Mouse (Mus musculus) lung, postnatal 25 days (tissue): Measurements from ENCODE around the gene Plpp3.

Source experiments
- DNase-seq: peaks from one replicate; pipeline ENCODE4 v3.0.0; 2022; ENCODE audit warnings: low spot score

Gene Plpp3

GRCm38 (mm10) chr4:105158651-105159530 is 1.7 kb downstream of the Plpp3 start:
- no peak for DNase-seq

DNA sequence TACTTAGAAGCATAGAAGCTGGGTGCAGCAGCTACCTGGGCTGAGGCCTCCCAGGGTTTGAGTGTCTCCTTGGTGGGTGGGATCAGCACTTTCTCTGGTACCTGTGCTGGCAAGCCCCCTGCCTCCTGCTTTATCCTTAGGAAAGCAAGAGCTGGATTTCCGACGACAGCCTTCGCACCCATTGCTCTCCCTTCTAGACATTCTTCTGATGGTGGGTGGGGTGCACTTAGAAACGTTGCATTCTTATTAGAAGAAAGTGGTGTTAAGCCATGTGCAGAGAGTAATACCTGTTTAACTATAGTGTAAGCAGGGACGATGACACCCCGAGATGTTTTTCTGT is 2.4 kb downstream of the Plpp3 start:
- DNase-seq = no peak

DNA sequence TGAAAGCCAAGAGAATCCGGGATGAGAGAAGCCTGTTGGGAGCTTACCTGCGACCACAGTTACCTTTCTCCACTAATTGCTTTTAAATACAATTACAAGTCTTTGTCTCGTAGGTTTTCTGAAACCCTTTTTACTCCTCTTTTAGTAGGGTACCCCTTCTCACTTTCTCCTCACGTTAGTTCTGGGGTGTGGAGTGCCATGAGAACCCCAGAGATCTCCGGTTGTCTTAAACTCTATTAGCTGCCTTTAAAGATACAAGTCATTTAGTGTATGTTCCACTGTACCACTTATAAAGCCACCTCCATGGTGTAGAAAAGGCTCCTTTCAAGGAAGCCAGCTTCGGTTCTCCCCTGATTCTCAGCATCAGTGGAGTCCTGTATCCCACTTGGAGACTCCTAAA is 3.3 kb downstream of the Plpp3 start:
- DNase-seq = no peak

DNA sequence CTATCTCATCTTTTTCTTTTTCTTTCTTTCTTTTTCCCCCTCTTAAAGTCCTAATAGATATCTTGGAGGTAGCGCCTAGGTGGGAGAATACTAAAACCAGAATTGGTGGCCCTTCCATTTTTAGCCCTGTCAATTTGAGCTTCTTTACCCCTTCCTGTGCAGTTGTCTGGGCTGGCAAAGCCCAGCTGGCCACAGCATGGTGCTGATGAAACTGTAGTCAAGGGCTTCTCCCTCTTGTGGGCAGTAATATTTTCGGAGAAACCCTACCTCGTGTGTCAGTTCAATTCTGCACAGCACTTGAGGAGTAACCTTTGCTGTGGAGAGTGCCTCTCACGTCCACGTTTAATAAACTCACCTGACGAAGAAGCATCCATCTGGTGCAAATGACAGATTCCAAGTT is 4.9 kb downstream of the Plpp3 start:
- DNase-seq = no peak

DNA sequence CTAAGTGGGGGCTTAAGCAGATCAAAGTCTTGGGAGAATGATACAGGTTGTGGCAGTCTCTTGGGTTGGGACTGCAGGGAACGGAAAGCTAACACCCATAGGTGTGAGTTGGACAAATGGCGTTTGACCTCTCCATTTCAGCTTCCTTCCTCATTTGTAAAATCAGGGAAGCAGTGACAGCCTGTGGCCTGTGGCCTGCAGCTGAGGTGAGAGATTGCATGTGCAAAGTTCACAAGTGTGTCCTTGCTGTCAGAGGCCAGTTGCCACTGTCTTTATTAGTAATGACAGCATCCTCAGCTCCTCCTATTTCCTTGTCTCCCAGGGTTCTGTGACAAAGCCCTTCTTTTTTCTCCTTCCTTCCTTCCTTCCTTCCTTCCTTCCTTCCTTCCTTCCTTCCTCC is 5.5 kb downstream of the Plpp3 start:
- no peak for DNase-seq

GRCm38 (mm10) chr4:105163981-105164411 is 6.8 kb downstream of the Plpp3 start:
- DNase-seq = peak; percentile 32

DNA sequence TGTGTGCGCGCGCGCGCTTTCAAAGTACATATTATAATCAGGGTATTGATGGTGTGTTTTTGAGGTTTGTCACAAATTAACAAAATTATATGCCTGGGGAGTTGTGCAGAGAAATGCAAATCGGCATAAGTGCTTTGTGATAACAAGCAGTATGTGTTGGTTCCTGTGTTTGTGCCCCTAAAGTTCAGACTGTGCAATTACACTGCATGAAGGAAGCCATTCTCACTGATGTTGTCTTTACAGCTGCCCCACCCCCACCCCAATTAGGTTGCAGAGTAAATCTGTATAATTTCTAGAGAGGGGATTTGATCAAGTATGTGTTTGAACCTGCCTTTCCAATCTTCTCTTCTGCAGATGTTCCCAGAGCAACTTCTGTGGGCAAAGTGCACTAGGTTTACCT is 7.8 kb downstream of the Plpp3 start:
- DNase-seq = no peak

DNA sequence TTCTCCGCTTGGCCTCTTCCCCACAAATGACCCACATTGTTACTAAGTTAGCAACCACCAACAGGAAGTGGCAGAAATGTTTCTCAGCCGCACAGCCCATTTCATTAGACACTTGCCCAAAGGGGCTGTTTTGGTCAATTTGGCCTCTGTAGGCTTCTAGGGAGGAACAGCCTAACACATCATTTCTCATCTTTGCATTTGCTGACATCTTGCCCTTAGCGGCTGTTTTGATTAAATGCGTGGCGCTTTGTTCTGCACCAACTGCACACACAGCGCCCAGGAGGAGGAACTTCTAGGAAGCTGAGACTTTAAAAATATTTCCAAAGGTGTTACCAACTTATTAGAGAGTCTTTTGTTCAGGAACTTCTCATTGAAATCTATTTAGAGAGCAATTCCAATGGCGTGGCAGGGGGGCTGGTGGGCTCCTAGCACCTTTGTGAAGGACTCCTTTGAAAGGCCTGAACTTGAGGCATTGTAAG is 12.0 kb downstream of the Plpp3 start:
- peak; percentile 39 for DNase-seq

DNA sequence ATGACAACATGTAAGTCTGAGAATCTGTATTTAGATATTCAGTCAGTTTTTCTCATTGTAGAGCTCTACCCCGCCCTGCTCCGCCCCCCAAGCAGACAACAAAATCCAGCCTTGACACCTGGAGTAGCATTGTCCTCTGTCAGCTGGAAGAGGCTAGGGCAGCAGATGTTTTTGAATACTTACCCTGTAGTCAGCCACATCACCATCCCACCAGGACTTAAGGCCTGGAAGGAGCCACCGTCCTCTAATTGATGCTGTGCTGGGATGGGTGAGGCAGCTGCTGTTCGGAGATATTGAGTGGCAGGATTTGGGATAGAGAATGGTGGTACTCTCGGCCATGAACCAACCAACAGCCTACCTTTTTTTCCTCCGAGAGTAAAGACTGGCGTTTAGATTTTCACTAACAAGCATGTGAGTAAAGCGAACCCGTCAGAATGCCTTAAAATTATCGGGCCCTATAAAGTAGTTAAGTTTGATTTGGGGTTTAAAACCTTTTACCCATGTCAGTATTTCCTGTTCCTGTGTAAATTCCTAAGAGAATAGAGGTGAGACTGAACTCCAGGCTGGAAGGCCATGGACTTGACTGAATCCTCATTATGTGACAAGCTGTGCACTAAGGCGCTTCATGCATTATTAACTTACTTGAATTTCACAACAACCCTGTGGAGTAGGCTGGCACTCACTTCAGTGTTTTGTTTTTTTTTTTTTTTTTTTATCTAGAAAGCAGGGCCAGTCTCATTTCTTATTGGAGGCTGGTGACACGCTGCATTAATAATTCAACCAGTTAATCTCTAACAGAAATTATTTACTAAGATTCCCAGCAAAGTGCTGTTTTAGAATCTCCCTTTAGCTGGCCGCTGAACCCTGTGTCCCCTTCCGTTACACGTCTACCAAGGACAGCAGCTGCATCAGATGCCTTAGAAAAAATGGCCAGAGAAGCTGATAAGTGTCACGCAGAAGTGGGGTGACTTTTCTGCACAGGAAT is 13.0 kb downstream of the Plpp3 start:
- DNase-seq = no peak

DNA sequence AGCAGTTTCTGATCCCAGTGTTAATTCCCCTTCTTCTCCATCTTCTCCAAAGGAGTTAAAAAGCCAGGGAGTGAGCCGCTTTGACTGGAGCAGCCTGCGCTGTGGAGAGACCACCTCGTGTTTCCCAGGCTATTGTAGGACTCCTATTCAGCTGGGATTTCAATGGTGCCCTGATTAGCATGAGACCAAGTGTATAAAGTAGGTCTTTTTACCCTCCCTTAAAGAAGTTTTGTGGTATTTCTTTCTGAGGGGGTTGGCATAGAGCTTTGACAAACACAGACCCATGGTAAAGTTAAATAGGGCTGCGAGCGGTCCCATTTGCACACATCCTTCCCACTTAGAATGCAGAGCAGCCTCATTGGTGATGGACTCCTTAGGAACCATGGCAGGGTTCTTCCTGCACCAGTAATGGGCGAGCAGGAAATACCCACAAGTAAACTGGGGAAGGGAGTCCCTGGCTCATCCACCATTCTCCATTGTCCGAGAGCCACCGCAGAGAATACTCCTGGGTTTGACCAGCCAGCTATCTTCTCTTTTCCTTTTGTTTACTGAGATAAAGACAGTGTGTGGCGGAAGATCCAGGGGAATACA is 13.8 kb downstream of the Plpp3 start:
- DNase-seq = no peak

- no peak for DNase-seq
Observed at GRCm38 (mm10) chr4:105171432-105171831, 14.3 kb downstream of the Plpp3 start.

DNA sequence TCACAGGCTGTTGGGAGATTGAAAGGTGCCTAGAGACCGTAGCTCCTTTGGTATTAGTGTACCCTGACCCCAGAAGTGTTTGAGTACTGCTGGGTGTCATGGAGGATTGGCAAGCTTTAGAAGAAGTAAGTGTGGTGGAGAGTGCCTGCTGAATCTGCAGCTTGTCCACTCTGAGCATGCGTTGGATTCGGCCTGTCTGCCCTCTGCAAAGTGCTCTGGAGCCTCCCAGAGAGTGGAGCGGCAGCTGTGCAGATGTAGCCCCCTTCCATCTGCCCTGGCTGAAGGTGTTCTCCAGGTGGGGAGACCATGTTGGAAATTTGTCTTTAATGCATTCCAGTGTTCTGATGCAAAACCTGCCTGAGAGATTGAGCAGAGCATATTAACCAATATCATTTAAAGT is 17.6 kb downstream of the Plpp3 start:
- no peak for DNase-seq

DNA sequence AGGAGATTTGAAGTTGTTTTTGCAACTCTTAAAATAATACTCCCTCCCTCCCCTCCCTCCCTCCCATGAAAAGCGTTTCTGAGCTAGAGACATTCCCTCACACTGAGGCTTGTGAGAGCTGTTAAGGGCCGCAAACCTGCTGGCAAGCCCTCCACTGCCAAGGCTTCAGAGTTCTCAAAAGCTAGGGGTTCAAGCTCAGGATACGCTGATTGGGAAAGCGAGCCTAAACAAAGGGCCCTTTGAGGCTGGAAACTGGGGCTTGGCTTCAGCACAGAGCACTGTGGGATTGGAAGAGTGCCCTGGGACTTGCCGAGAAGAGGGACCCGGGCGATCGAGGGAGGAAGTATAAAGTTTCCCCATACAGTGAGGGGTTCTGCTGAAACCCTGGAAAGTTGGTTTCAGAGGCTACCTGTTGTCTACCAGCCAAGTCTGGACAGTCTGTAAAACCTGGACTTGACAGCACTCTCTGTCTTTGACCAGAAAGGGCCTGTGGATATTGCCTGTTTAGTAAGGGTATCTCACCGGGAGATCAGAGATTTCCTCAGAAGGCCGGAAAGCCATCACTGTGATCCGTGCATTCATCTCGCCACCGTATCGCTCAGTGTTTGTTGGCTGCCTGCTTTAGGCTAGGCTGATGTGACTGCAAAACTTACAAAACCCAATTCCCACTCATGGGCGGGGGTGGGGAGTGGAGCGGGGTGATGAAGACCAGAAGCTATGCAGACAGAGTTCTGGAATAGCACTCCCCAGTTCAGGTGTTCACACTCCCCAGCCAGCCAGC is 18.3 kb downstream of the Plpp3 start:
- DNase-seq = no peak

DNA sequence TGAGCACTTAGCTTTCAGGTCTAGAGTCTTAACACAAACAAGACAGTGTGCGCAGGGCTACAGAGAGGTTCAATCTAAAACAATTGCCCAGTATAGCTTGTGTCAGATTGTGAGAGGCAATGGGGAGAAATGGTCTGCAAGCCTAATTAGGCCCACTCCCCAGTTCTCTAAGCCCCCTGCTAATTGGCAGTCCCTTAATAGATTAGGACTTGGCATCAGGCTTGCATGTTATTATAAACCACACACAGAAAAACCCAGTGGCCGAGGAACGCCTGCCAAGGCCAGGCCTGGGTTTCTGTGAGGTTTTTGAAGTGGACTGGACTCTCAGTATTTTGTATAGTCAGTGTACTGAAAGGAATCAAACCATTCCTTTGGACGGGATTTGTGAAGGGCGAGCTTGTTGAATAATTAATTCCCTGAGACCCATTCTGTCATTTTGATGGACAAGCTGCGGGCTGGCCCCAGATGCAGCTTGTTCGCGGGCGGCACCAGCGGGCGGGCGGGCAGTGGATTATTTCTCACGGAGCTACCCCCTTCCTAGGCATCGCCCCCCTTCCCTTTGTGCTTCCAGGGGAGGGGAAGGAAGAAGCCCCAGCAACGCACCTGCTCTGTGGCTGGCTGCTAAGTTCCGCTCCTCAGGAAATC is 24.0 kb downstream of the Plpp3 start:
- DNase-seq = no peak

DNA sequence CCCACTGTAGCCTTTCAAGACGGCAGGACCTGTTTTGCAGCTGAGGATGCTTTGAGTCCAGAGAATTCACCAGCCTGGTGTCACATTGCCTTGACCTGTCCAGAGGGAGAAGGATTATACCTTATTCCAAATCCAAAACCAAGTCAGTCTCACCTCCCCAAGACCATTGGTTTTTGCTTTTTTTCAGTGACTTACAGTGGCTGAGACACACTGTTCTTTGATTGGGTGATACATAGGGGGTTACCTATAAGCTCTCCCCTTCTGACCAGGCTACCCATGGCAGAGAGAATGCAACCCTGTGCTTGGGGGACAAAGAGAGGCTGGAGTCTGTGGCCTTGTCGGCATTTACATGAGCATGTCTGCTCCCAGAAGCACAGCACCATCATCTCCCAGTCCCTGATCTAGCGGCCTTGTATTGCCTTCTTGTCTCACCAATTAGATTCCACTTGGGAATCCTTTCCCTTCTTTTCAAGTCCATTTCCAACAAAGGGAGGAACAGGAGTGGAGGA is 24.6 kb downstream of the Plpp3 start:
- DNase-seq = no peak

- DNase-seq = no peak
Observed at GRCm38 (mm10) chr4:105182249-105182648, 25.1 kb downstream of the Plpp3 start.

DNA sequence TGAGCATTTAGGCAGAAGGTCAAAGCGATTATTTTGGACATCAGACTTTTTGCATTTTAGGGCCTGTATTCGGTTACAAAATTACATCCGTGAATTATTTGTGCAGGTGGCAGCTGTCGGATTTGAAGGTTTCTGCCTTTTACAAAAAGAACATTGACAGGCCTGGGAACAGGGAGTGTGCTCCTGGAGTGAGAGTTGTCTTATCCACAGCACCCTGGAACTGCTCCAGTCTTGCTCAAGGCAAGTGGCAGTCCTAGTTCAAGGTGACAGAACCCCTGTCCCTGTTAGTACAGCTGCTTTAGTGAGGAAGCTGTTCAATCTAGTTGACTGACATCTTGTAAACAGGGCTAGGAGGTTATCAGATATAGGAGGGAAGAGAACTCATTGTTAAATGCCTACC is 27.3 kb downstream of the Plpp3 start:
- DNase-seq = no peak

- no peak for DNase-seq
Observed at GRCm38 (mm10) chr4:105184924-105185323, 27.8 kb downstream of the Plpp3 start.

DNA sequence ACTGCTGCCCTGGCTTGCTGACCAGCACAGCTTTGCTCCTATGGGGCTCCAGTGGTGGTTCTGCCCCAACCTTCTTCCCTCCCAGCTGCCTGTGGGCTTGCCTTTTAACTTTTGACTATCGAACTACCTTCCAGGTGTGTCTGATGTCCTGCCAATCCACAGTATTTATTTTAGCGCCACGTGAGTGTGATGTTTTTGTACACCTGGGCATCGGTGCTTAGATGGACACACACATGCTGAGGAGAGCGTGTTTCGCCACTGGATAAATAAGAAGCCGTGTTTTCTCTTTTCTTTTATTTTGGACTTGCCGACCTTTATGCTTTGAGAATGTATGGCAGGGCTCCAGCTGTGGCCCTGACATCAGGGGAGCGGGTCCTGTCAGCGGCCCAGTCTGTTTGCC is 29.5 kb downstream of the Plpp3 start:
- DNase-seq = no peak

DNA sequence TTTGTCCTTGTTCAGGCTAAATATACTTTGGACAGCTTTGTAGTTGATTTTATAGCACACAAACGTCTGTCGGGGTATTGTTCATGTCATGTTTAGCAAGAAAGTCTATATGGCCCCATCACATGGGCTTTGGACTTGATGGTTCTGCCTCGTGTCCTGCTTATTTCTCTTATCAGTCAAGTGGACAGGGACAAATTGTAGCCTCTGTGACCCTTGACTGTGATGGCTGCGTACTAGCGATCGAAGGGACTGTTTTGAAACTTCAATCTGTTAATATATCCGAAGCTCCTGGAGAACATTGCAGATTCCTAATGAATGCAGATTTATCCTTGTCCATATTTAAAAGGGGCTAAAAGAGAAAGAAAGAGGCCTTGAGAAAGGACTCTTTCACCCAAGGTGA is 30.7 kb downstream of the Plpp3 start:
- no peak for DNase-seq

DNA sequence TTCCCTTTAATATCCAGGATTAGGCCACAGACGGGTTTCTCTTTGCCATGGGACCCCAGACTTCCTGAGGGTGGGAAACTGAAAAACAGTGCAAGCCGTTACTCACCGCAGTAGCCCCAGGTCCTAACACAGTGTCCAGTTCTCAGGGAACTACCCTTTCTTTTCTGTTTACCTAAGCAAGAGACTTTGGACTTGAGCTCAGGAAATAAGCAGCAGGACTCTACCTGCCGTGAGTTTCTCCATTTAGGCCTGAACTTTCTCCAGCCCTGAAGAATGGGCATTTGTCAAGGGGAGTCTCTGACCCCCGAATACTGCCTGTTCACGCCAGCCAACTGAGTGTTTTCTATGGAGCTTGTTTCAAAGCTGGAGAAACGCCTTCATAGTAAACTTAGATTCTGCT is 31.7 kb downstream of the Plpp3 start:
- DNase-seq = no peak
